Mouse (Mus musculus): ENCODE measurements around the gene Bahd1. TPM values are rescaled to one million over a fixed set of nuclear protein-coding genes. Genes with fewer than 3 reads are reported as not detected.
A peak's percentile ranks its signal among the peaks of the same experiment; 100 is the strongest.

Bahd1 gene
- total RNA-seq, 1 experiment from 2014 or later = 5.6 TPM

DNA sequence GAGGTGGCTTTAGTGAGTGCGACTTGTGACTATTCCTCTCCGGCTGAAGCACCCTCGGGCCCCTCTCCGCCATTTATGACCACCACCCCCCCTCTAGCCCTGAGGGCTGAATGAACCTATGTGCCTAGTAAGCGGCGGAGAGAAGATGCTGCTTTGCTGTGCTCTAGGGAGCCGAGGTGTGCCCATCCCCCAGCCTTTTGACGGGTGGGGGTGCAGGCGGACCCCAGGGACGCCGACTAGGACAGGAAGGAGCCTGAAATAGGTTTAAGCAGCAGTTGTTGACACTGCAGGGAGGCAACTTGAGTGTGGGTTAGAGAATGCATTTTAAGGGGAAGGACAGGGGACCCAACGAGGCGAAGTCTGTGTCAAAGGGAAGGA is 3.3 kb upstream of the Bahd1 start:
- no peak for ATAC-seq (replicated peaks; ENCODE audit: insufficient number of reproducible peaks, low FRiP score, low TSS enrichment, poor library complexity, severe bottlenecking)

DNA sequence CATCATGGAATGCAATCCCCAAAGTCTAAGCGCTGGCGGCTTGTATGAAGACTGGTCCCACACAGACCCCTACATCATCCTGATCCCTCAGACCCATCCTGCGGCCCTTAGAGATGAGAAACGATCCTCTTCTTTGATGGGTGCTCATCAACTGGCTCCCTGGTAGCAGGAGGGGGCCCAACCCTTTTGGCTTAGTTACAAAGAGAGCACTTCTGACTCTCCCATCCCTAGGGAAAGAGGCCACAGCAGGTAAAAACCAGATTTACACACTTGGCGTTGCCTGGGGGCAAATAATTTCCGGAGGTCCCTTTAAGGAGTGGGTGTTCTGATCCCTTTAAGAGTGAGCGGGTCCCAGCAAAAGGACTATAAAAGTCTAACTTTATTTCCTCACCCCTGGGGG is 2.8 kb upstream of the Bahd1 start:
- ATAC-seq (replicated peaks; ENCODE audit: insufficient number of reproducible peaks, low FRiP score, low TSS enrichment, poor library complexity, severe bottlenecking) = no peak

- no peak for ATAC-seq (replicated peaks; ENCODE audit: insufficient number of reproducible peaks, low FRiP score, low TSS enrichment, poor library complexity, severe bottlenecking)
Observed at GRCm38 (mm10) chr2:118897808-118898207, 2.4 kb upstream of the Bahd1 start.

DNA sequence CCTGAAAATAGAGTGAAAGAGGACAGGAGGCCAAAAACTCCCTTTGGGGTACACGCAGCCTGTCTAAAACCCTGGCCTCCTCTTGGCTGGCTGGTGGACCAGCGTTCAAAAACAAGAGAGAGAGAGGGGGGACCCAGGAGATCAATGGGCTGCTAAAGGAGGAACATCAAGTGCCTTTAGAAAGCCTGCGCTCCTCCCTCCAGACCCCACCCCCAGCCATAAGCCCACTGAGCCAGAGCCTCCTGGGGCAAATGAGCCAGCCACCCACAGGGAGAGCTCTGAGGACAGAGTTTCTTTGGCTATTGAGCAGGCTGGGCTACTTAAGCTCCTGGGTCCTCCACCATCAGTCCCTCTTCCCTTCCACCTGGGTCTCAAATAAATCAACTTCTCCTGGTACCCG is 1.4 kb upstream of the Bahd1 start:
- no peak for ATAC-seq (replicated peaks; ENCODE audit: insufficient number of reproducible peaks, low FRiP score, low TSS enrichment, poor library complexity, severe bottlenecking)

GRCm38 (mm10) chr2:118899306-118899705 is 871 bp upstream of the Bahd1 start:
- ATAC-seq (replicated peaks; ENCODE audit: insufficient number of reproducible peaks, low FRiP score, low TSS enrichment, poor library complexity, severe bottlenecking) = no peak

- ATAC-seq (replicated peaks; ENCODE audit: insufficient number of reproducible peaks, low FRiP score, low TSS enrichment, poor library complexity, severe bottlenecking) = no peak
Observed at GRCm38 (mm10) chr2:118900826-118901140, 606 bp downstream of the Bahd1 start.

DNA sequence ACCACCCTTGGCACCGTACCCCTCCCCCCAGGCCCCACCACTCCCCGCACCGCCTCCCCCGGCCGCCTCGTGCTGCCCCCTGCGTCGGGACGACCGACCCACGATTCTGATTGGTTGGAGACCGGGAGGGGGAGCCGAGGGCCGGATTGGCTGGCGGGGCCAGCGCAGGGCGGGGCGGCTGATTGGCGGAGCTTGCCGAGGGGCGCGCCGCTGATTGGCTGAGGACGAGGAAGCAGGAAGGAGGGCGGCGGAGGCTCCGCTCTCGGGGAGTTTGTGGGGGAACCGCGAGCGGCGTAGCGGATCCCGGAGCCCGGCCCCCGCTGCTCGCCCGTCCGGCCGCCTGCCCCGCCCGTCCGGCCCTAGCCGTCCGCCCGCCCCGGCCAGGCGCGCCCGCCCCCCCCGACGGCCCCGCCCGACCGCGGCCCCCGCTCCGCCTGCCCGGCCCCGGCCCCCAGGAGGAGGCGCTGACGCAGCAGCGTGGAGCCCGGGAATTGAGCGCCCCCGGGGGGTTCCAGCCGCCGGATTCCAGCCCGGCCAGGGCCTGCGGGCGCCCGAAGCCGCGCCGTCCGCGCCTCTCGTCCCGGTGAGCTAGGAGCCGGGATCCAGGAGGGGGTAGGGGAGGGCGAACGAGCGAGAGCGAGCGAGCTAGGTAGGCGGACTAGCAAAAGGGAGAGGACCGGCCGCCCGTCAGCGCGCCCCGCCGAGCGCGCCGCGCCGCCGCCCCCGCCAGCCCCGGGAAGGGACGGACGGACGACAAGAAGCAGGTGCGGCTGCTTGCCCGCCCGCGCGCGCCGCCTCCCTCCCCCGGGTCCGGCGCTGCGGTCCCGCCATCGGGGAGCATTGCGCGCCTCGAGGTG is 1.2 kb downstream of the Bahd1 start:
- peak; percentile 77 for ATAC-seq (replicated peaks; ENCODE audit: insufficient number of reproducible peaks, low FRiP score, low TSS enrichment, poor library complexity, severe bottlenecking)

GRCm38 (mm10) chr2:118902051-118903025 is 2.2 kb downstream of the Bahd1 start:
- ATAC-seq (replicated peaks; ENCODE audit: insufficient number of reproducible peaks, low FRiP score, low TSS enrichment, poor library complexity, severe bottlenecking) = no peak

GRCm38 (mm10) chr2:118903333-118903741 is 3.2 kb downstream of the Bahd1 start:
- ATAC-seq (replicated peaks; ENCODE audit: insufficient number of reproducible peaks, low FRiP score, low TSS enrichment, poor library complexity, severe bottlenecking) = no peak

DNA sequence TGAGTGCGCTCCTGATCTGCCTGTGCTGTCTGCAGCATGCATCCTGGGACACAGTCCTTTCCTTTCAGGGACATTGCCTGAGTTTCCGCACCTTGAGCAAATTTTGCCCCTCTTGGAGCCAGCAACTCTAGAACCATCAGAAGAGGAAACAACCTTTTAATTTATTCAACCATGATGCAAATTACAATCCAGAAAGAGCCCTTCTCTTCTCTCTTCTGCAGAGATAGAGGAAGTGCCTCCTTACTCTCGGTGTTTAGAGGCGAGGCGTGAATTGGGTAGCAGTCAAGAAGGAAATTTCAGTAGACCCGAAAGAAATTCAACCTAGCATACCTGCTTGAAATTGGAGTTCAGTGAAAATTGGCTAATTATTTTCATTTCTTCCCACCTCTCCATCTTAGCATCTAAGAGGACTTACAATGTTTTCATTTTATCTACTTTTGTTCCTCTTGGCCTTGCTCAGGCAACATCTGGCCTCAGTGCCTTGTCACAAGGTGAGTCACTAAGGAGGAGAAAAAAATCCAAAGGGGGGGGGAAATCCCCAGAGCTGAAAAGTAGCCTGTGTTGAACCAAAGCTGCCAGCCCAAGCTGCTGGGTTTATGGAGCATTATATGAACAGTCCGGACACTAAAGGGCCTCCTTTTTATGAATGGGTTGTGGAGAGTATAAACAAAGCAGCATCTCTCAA is 5.4 kb downstream of the Bahd1 start:
- ATAC-seq (replicated peaks; ENCODE audit: insufficient number of reproducible peaks, low FRiP score, low TSS enrichment, poor library complexity, severe bottlenecking) = peak; percentile 57

- ATAC-seq (replicated peaks; ENCODE audit: insufficient number of reproducible peaks, low FRiP score, low TSS enrichment, poor library complexity, severe bottlenecking) = no peak
Observed at GRCm38 (mm10) chr2:118906118-118906492, 5.9 kb downstream of the Bahd1 start.

DNA sequence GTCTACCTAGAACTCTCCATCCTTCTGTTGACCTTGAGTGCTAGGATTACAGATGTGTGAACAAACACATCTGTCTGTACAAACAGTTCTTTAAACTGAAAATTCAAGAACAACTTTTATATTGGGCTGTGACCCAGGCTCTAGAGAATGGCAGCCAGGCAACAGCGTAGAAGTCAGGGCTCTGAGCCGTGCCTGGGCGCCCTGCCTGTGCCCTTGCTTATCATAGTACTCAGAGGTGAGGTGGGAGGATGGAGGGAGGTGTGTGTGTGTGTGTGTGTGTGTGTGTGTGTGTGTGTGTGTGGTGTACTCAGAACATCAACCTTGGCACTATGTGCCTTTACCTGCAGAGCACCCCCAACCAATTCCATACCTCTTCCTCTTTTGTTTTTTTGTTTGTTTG is 7.6 kb downstream of the Bahd1 start:
- ATAC-seq (replicated peaks; ENCODE audit: insufficient number of reproducible peaks, low FRiP score, low TSS enrichment, poor library complexity, severe bottlenecking) = no peak

DNA sequence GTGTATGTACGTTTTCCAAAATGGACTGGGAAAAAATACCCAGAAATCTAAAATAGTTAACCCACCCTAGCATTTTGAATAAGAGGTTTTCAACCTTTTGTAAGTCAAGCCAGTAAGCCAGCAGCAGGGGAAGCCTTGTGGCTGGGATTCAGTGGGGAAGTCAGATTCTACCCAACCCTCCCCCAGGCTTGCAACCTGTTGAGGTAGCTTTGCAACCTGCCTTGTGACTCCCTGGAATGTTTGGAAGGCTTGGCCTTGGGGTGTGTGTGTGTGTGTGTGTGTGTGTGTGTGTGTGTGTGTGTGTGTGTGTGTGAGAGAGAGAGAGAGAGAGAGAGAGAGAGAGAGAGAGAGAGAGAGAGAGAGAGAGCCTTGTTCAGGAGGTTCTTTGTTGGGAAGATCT is 9.0 kb downstream of the Bahd1 start:
- ATAC-seq (replicated peaks; ENCODE audit: insufficient number of reproducible peaks, low FRiP score, low TSS enrichment, poor library complexity, severe bottlenecking) = no peak

- no peak for ATAC-seq (replicated peaks; ENCODE audit: insufficient number of reproducible peaks, low FRiP score, low TSS enrichment, poor library complexity, severe bottlenecking)
Observed at GRCm38 (mm10) chr2:118910605-118911278, 10.6 kb downstream of the Bahd1 start.

DNA sequence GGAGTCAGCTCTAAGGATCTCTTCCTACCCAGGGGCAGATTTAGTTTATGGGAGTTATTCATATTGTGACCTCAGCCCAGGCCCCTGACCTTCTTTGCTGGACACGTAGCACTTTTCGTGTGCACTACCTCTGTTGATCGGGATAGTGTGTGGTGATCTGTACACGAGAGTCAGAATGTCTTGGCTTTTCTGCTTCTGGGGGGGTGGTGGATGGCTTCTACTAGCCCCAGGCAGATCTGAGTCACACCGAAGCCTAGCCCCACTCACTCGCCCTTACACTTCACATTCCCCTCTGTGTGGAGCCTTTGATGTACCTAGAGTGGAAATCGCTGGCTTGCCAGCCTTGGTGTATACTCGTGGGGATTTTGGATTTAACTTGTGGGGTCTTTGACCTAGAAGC is 12.5 kb downstream of the Bahd1 start:
- no peak for ATAC-seq (replicated peaks; ENCODE audit: insufficient number of reproducible peaks, low FRiP score, low TSS enrichment, poor library complexity, severe bottlenecking)

GRCm38 (mm10) chr2:118913551-118914276 is 13.5 kb downstream of the Bahd1 start:
- no peak for ATAC-seq (replicated peaks; ENCODE audit: insufficient number of reproducible peaks, low FRiP score, low TSS enrichment, poor library complexity, severe bottlenecking)

DNA sequence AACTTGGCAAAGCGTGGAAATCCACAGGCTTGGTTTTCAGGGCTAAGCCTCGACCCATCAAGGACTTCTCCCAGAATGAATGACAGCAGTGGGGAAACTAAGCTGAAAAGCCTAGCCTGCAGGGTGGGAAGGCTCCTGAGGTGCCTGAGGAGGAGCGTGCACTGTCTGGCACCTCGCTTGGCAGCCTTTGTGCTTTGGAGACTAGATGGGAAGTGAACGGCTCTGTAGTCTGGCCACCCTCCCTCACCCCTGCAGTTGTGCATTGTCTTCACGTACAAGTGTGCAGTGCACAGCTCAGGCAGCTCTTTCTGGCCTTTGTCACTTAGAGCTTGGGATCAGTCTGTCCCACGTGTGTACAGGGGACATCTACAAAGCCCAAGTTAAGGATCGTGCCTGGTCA is 14.5 kb downstream of the Bahd1 start:
- no peak for ATAC-seq (replicated peaks; ENCODE audit: insufficient number of reproducible peaks, low FRiP score, low TSS enrichment, poor library complexity, severe bottlenecking)

DNA sequence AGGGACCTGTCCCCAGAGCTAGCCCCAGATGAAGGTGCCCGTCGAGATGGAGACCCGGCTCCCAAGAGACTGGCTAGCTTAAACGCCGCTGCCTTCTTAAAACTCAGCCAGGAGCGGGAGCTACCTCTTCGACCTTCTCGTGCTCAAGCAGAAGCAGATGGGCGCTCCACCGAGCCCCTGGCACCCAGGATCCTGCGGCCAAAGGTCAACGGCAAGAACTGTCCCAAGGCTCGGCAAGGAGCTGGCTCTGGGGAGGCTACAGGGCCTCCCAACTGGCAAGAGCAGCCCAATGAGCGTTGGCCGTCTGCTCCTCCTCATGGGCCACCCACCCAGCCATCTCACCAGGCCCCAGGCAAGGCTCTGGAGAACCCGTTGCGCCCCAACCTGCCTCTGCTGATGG is 16.3 kb downstream of the Bahd1 start:
- ATAC-seq (replicated peaks; ENCODE audit: insufficient number of reproducible peaks, low FRiP score, low TSS enrichment, poor library complexity, severe bottlenecking) = no peak
